ENCODE assay signal across 8 mouse cellular contexts in genomic region chr9:40414904-40415766, GRCm38 (mm10).
DNase-seq lines count a peak whose midpoint lies in the region; ATAC-seq and TF ChIP-seq lines count a peak whose summit lies in the region.

No protein-coding gene starts in this region.

- H3K4me1 ChIP-seq in bone marrow macrophage, adult 2 months (ENCODE audit: control insufficient read depth, insufficient read depth, low read length): peaks cover 2% of the 10 kb centered on the region; the same call in 1 of the 2 replicates
- H3K4me1 ChIP-seq in embryonic facial prominence, embryonic 14.5 days (ENCODE audit: control insufficient read depth, insufficient read depth, low read length): no peaks in the 10 kb centered on the region
- H3K4me1 ChIP-seq in heart, embryonic 13.5 days: peaks cover 26% of the 10 kb centered on the region
- H3K4me1 ChIP-seq in kidney, embryonic 15.5 days: 0 out of 2 replicates have a peak, but pooled peaks cover 10% of the 10 kb centered on the region
- peaks cover 12% of the 10 kb centered on the region for H3K4me1 ChIP-seq in liver, adult 2 months (ENCODE audit: control insufficient read depth, insufficient read depth, low read length)
- H3K4me1 ChIP-seq in thymus, adult 2 months (replicated peaks; ENCODE audit: control insufficient read depth, insufficient read depth, low read length): 0 out of 2 replicates have a peak, but pooled peaks cover 2% of the 10 kb centered on the region

- TF ChIP-seq CTCF in bone marrow macrophage, adult 2 months (IDR thresholded peaks at IDR 0.05; ENCODE audit: low read depth, low read length): no peak; the same call in 1 of the 2 replicates
- TF ChIP-seq CTCF in liver, adult 2 months (IDR thresholded peaks at IDR 0.05; ENCODE audit: low read depth, low read length): peak; percentile 57
- TF ChIP-seq CTCF in thymus, adult 2 months (IDR thresholded peaks at IDR 0.05; ENCODE audit: borderline replicate concordance, control insufficient read depth, extremely low read depth, insufficient read depth, low read length, poor library complexity): no peak

- WGBS in embryonic facial prominence, embryonic 14.5 days: 38% methylated on average over 18 of the region's 18 CpGs
- 32% methylated on average over 18 of the region's 18 CpGs for WGBS in heart, embryonic 13.5 days
- 34% methylated on average over 18 of the region's 18 CpGs for WGBS in kidney, embryonic 15.5 days
- WGBS in liver, adult 2 months: 39% methylated on average over 18 of the region's 18 CpGs
- WGBS in thymus, adult 2 months: 37% methylated on average over 18 of the region's 18 CpGs

- peak; percentile 86 for DNase-seq in CD4-positive helper T cell, adult 2 months (ENCODE audit: low read depth, low spot score)
- peak; percentile 94 for DNase-seq in embryonic facial prominence, embryonic 14.5 days (ENCODE audit: low spot score)
- peak; percentile 69 for DNase-seq in liver, adult 2 months (ENCODE audit: extremely low read depth, low read depth, low spot score)
- DNase-seq in monocyte, adult 2 months (ENCODE audit: low read depth in 1 of 2, low spot score in 2 of 2): peak; percentile 33 to 50
- DNase-seq in thymus, adult 2 months: peak; percentile 67

- ATAC-seq in embryonic facial prominence, embryonic 14.5 days (ENCODE audit: low read depth): peak; percentile 67
- ATAC-seq in heart, embryonic 13.5 days (ENCODE audit: extremely low read depth, insufficient number of reproducible peaks, low FRiP score, low TSS enrichment): no peak; the same call in 1 of the 2 replicates
- peak; percentile 52 for ATAC-seq in kidney, embryonic 15.5 days (replicated peaks; ENCODE audit: low FRiP score)

- H3K27ac ChIP-seq in bone marrow macrophage, adult 2 months (ENCODE audit: insufficient read depth, low read depth, low read length): peak overlapping the region; percentile 26; the same call in 1 of the 2 replicates
- H3K27ac ChIP-seq in embryonic facial prominence, embryonic 14.5 days (replicated peaks; ENCODE audit: low read depth, low read length): no peak overlapping the region; the same call in 1 of the 2 replicates
- H3K27ac ChIP-seq in heart, embryonic 13.5 days (replicated peaks): peak overlapping the region; percentile 66
- peak overlapping the region; percentile 64 for H3K27ac ChIP-seq in kidney, embryonic 15.5 days
- no peak overlapping the region for H3K27ac ChIP-seq in liver, adult 2 months (replicated peaks; ENCODE audit: insufficient read depth, low read depth, low read length)
- peak overlapping the region; percentile 56; the same call in 1 of the 2 replicates for H3K27ac ChIP-seq in thymus, adult 2 months (ENCODE audit: control insufficient read depth, insufficient read depth, low read length)

- no peak for TF ChIP-seq POLR2A in bone marrow macrophage, adult 2 months (IDR thresholded peaks at IDR 0.05; ENCODE audit: borderline replicate concordance, low read depth, low read length)
- TF ChIP-seq POLR2A in liver, adult 2 months (IDR thresholded peaks at IDR 0.05; ENCODE audit: extremely low read depth, insufficient read depth, low read length): no peak
- TF ChIP-seq POLR2A in thymus, adult 2 months (IDR thresholded peaks at IDR 0.05; ENCODE audit: control insufficient read depth, extremely low read depth, insufficient read depth, low read length, poor library complexity): no peak

- H3K9me3 ChIP-seq in embryonic facial prominence, embryonic 14.5 days (ENCODE audit: control insufficient read depth, low read length): no peaks in the 10 kb centered on the region
- H3K9me3 ChIP-seq in heart, embryonic 13.5 days: no peaks in the 10 kb centered on the region
- no peaks in the 10 kb centered on the region for H3K9me3 ChIP-seq in kidney, embryonic 15.5 days (replicated peaks)

- H3K27me3 ChIP-seq in embryonic facial prominence, embryonic 14.5 days (replicated peaks; ENCODE audit: control insufficient read depth, insufficient read depth, low read length): no peaks in the 10 kb centered on the region
- H3K27me3 ChIP-seq in heart, embryonic 13.5 days (replicated peaks): no peaks in the 10 kb centered on the region
- H3K27me3 ChIP-seq in kidney, embryonic 15.5 days: no peaks in the 10 kb centered on the region
- H3K27me3 ChIP-seq in liver, adult 2 months (ENCODE audit: control insufficient read depth, insufficient read depth, low read length): peaks cover 4% of the 10 kb centered on the region; the same call in 1 of the 2 replicates
- H3K27me3 ChIP-seq in thymus, adult 2 months (ENCODE audit: control insufficient read depth, insufficient read depth, low read length): no peaks in the 10 kb centered on the region

- no peaks in the 10 kb centered on the region for H3K79me2 ChIP-seq in liver, adult 2 months (ENCODE audit: control insufficient read depth, insufficient read depth, low read length)

- no peaks in the 10 kb centered on the region for H3K36me3 ChIP-seq in embryonic facial prominence, embryonic 14.5 days (ENCODE audit: control insufficient read depth, insufficient read depth, low read length)
- H3K36me3 ChIP-seq in heart, embryonic 13.5 days: no peaks in the 10 kb centered on the region
- no peaks in the 10 kb centered on the region for H3K36me3 ChIP-seq in kidney, embryonic 15.5 days
- no peaks in the 10 kb centered on the region for H3K36me3 ChIP-seq in liver, adult 2 months (ENCODE audit: control insufficient read depth, insufficient read depth, low read length)
- no peaks in the 10 kb centered on the region for H3K36me3 ChIP-seq in thymus, adult 2 months (ENCODE audit: control insufficient read depth, insufficient read depth, low read length)

- H3K9ac ChIP-seq in embryonic facial prominence, embryonic 14.5 days (ENCODE audit: low read depth, low read length): peak overlapping the region; percentile 66
- H3K9ac ChIP-seq in heart, embryonic 13.5 days: peak overlapping the region; percentile 89
- H3K9ac ChIP-seq in kidney, embryonic 15.5 days: peak overlapping the region; percentile 69
- H3K9ac ChIP-seq in liver, adult 2 months (ENCODE audit: low read depth, low read length): peak overlapping the region; percentile 54

- H3K4me3 ChIP-seq in bone marrow macrophage, adult 2 months (ENCODE audit: insufficient read depth, low read length): peak overlapping the region; percentile 80
- H3K4me3 ChIP-seq in embryonic facial prominence, embryonic 14.5 days (ENCODE audit: low read depth, low read length): peak overlapping the region; percentile 58
- peak overlapping the region; percentile 66 for H3K4me3 ChIP-seq in heart, embryonic 13.5 days
- peak overlapping the region; percentile 61 for H3K4me3 ChIP-seq in kidney, embryonic 15.5 days (replicated peaks)
- H3K4me3 ChIP-seq in liver, adult 2 months (ENCODE audit: insufficient read depth, low read depth, low read length): peak overlapping the region; percentile 57
- peak overlapping the region; percentile 60 for H3K4me3 ChIP-seq in thymus, adult 2 months (ENCODE audit: control insufficient read depth, insufficient read depth, low read length)

- H3K4me2 ChIP-seq in embryonic facial prominence, embryonic 14.5 days (ENCODE audit: low read depth, low read length): peak overlapping the region; percentile 85
- H3K4me2 ChIP-seq in heart, embryonic 13.5 days: peak overlapping the region; percentile 97
- H3K4me2 ChIP-seq in kidney, embryonic 15.5 days: peak overlapping the region; percentile 92

Comparison
In these comparisons a context has a peak if more than half of its experiments do, and no peak if none do; other contexts are left out.
1. DNase-seq: peak in every context shown above with its lines; median percentile 94 in embryonic facial prominence, embryonic 14.5 days; 86 in CD4-positive helper T cell, adult 2 months; 69 in liver, adult 2 months; 67 in thymus, adult 2 months; 42 in monocyte, adult 2 months.
2. H3K27ac ChIP-seq: peak in bone marrow macrophage, adult 2 months (single experiment), heart, embryonic 13.5 days (single experiment), kidney, embryonic 15.5 days (single experiment) and thymus, adult 2 months (single experiment); none in embryonic facial prominence, embryonic 14.5 days (single experiment) and liver, adult 2 months (single experiment).
3. Peak in every context shown above with its lines, with median percentiles within 50 percentile points of each other: H3K4me3 ChIP-seq, H3K4me2 ChIP-seq and H3K9ac ChIP-seq.